24 mouse cellular contexts compared by ENCODE assay signal in the genomic region with DNA sequence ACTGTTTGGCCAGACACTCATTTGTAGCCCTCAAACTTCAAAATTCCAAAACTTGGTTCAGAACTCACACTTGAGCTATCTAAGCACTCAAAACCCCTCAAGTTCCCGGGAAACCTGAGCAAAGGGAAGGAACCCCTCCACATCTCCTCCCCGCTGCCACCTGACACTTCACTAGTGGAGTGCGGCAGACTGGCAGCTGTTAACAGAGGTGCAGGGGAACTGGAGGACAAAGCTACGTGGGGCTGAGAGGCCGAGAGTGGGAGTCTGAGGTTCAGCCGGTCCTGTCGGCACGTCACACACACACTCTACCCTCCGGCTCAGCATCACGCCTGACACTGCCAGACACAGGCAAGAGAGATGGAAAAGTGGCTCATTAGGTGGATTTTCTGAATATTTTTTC. TPM values are rescaled to one million over a fixed set of nuclear protein-coding genes. Genes with fewer than 3 reads are reported as not detected.
DNase-seq lines count a peak whose midpoint lies in the region; ATAC-seq and TF ChIP-seq lines count a peak whose summit lies in the region.
"Had no signal": no experiment of that assay in that cellular context is flagged by ENCODE, and none has a peak within 500 bp of the region (broad histone marks: within the 10 kb centered on the region; RNA-seq: fewer than 3 reads in every experiment).

No protein-coding gene starts in this region.

- no peaks in the 10 kb centered on the region for H3K79me2 ChIP-seq in heart, adult 2 months (replicated peaks; ENCODE audit: control insufficient read depth, insufficient read depth, low read length)

- no peak for TF ChIP-seq EP300 in heart, adult 2 months (IDR thresholded peaks at IDR 0.05; ENCODE audit: insufficient read depth, low read depth, low read length)

- TF ChIP-seq CTCF in heart, adult 2 months (IDR thresholded peaks at IDR 0.05): no peak

- intact Hi-C loops in heart, adult 2 months (cut with DNase I): no loop called here

- peak overlapping the region; percentile 58 to 70; a peak in 3 of 4 replicates for H3K27ac ChIP-seq in heart, embryonic 14.5 days (replicated peaks in 1 of 2; ENCODE audit: control insufficient read depth in 1 of 2, insufficient read depth in 1 of 2, low read depth in 2 of 2, low read length in 2 of 2)
- no peak overlapping the region for H3K27ac ChIP-seq in heart, adult 2 months
- H3K27ac ChIP-seq in liver, embryonic 13.5 days: no peak overlapping the region; the same call in 1 of the 2 replicates
- H3K27ac ChIP-seq in liver, embryonic 11.5 days (ENCODE audit: low read depth, low read length): no peak overlapping the region
- peak overlapping the region; percentile 87 for H3K27ac ChIP-seq in lung, embryonic 15.5 days
- H3K27ac ChIP-seq: forebrain, embryonic 10.5 days; hindbrain, postnatal 0 days; limb, embryonic 15.5 days had no signal

- no peak for TF ChIP-seq POLR2A in heart, adult 2 months (IDR thresholded peaks at IDR 0.05; ENCODE audit: insufficient read depth, low read depth, low read length)

- H3K9me3 ChIP-seq in heart, embryonic 14.5 days (ENCODE audit: control insufficient read depth, low read length): no peaks in the 10 kb centered on the region
- H3K9me3 ChIP-seq in liver, embryonic 13.5 days (replicated peaks): no peaks in the 10 kb centered on the region
- no peaks in the 10 kb centered on the region for H3K9me3 ChIP-seq in liver, embryonic 11.5 days (ENCODE audit: control insufficient read depth, low read length)
- H3K9me3 ChIP-seq in lung, embryonic 15.5 days: no peaks in the 10 kb centered on the region
- H3K9me3 ChIP-seq: forebrain, embryonic 10.5 days; limb, embryonic 15.5 days; megakaryocyte, embryonic 14.5 days had no signal

- peak overlapping the region; percentile 54; the same call in 1 of the 2 replicates for H3K9ac ChIP-seq in heart, embryonic 14.5 days (ENCODE audit: low read length)
- no peak overlapping the region for H3K9ac ChIP-seq in heart, adult 2 months (ENCODE audit: low read depth, low read length)
- H3K9ac ChIP-seq in liver, embryonic 13.5 days: peak overlapping the region; percentile 20; the same call in 1 of the 2 replicates
- no peak overlapping the region for H3K9ac ChIP-seq in liver, embryonic 11.5 days (ENCODE audit: low read depth, low read length)
- no peak overlapping the region for H3K9ac ChIP-seq in lung, embryonic 15.5 days
- H3K9ac ChIP-seq: limb, embryonic 15.5 days had no signal

- no peaks in the 10 kb centered on the region for H3K27me3 ChIP-seq in heart, embryonic 14.5 days (ENCODE audit: control insufficient read depth, insufficient read depth, low read length)
- H3K27me3 ChIP-seq in heart, adult 2 months (ENCODE audit: control insufficient read depth, insufficient read depth, low read length): no peaks in the 10 kb centered on the region
- H3K27me3 ChIP-seq in liver, embryonic 13.5 days: no peaks in the 10 kb centered on the region
- H3K27me3 ChIP-seq in liver, embryonic 11.5 days (replicated peaks; ENCODE audit: control insufficient read depth, insufficient read depth, low read length): no peaks in the 10 kb centered on the region
- H3K27me3 ChIP-seq in lung, embryonic 15.5 days: no peaks in the 10 kb centered on the region
- H3K27me3 ChIP-seq: limb, embryonic 15.5 days; megakaryocyte, embryonic 14.5 days had no signal

- WGBS in heart, embryonic 14.5 days: 17% methylated on average over 10 of the region's 10 CpGs
- 84% methylated on average over 10 of the region's 10 CpGs for WGBS in heart, adult 2 months
- 85% methylated on average over 10 of the region's 10 CpGs for WGBS in liver, embryonic 13.5 days (ENCODE audit: insufficient replicate concordance)
- 80% methylated on average over 10 of the region's 10 CpGs for WGBS in liver, embryonic 11.5 days
- 44% methylated on average over 10 of the region's 10 CpGs for WGBS in lung, embryonic 15.5 days

- no peak for DNase-seq in heart, adult 2 months
- no peak for DNase-seq in liver, embryonic 13.5 days
- no peak for DNase-seq in liver, embryonic 11.5 days (ENCODE audit: low spot score)
- DNase-seq in lung, postnatal 25 days (ENCODE audit: low spot score): peak; percentile 37
- DNase-seq: adrenal gland, postnatal 36 days; cerebellum, adult 2 months; heart, adult 11 months; kidney, postnatal 10 days; midbrain, embryonic 14.5 days; thymus, postnatal 36 days had no signal

- H3K36me3 ChIP-seq in heart, embryonic 14.5 days (ENCODE audit: control insufficient read depth, insufficient read depth, low read length): peaks cover 61% of the 10 kb centered on the region
- H3K36me3 ChIP-seq in heart, adult 2 months (ENCODE audit: control insufficient read depth, insufficient read depth, low read length): no peaks in the 10 kb centered on the region; the same call in 1 of the 2 replicates
- peaks cover 94% of the 10 kb centered on the region for H3K36me3 ChIP-seq in liver, embryonic 13.5 days
- H3K36me3 ChIP-seq in liver, embryonic 11.5 days (ENCODE audit: control insufficient read depth, insufficient read depth, low read length): peaks cover 35% of the 10 kb centered on the region
- peaks cover 58% of the 10 kb centered on the region for H3K36me3 ChIP-seq in lung, embryonic 15.5 days

- no peak for ATAC-seq in heart, embryonic 14.5 days (ENCODE audit: insufficient number of reproducible peaks, insufficient read depth, low FRiP score, low read depth)
- no peak for ATAC-seq in liver, embryonic 13.5 days (ENCODE audit: low read depth)
- no peak for ATAC-seq in liver, embryonic 11.5 days (replicated peaks; ENCODE audit: low FRiP score)
- peak; percentile 82 for ATAC-seq in lung, embryonic 15.5 days (ENCODE audit: borderline replicate concordance, extremely low read depth, low FRiP score, low TSS enrichment)
- ATAC-seq in megakaryocyte, adult 5-6 weeks (ENCODE audit: poor library complexity, severe bottlenecking): no peak
- ATAC-seq: hindbrain, postnatal 0 days; intestine, postnatal 0 days had no signal

- H3K4me2 ChIP-seq in heart, embryonic 14.5 days (ENCODE audit: low read length): peak overlapping the region; percentile 49
- no peak overlapping the region for H3K4me2 ChIP-seq in liver, embryonic 13.5 days
- H3K4me2 ChIP-seq in liver, embryonic 11.5 days: no peak overlapping the region
- peak overlapping the region; percentile 29; the same call in 1 of the 2 replicates for H3K4me2 ChIP-seq in lung, embryonic 15.5 days
- H3K4me2 ChIP-seq: limb, embryonic 15.5 days had no signal

- H3K4me1 ChIP-seq in heart, embryonic 14.5 days (ENCODE audit: control insufficient read depth in 2 of 2, insufficient read depth in 2 of 2, low read length in 2 of 2): peaks cover 47 to 63% of the 10 kb centered on the region in 2 experiments
- H3K4me1 ChIP-seq in heart, adult 2 months (ENCODE audit: control insufficient read depth, insufficient read depth, low read length): peaks cover 6% of the 10 kb centered on the region
- peaks cover 78% of the 10 kb centered on the region for H3K4me1 ChIP-seq in liver, embryonic 13.5 days (replicated peaks)
- H3K4me1 ChIP-seq in liver, embryonic 11.5 days (replicated peaks; ENCODE audit: control insufficient read depth, insufficient read depth, low read length): peaks cover 35% of the 10 kb centered on the region
- peaks cover 46% of the 10 kb centered on the region for H3K4me1 ChIP-seq in lung, embryonic 15.5 days
- H3K4me1 ChIP-seq: limb, embryonic 15.5 days had no signal

- no peak overlapping the region for H3K4me3 ChIP-seq in heart, embryonic 14.5 days (ENCODE audit: control insufficient read depth in 1 of 2, insufficient read depth in 1 of 2, low read depth in 1 of 2, low read length in 2 of 2)
- no peak overlapping the region for H3K4me3 ChIP-seq in heart, adult 2 months
- no peak overlapping the region for H3K4me3 ChIP-seq in liver, embryonic 13.5 days (replicated peaks)
- H3K4me3 ChIP-seq in liver, embryonic 11.5 days (ENCODE audit: low read depth, low read length): no peak overlapping the region
- no peak overlapping the region for H3K4me3 ChIP-seq in lung, embryonic 15.5 days
- H3K4me3 ChIP-seq: forebrain, embryonic 10.5 days; limb, embryonic 15.5 days; megakaryocyte, embryonic 14.5 days had no signal

RNA-seq across cellular contexts. Expression of a gene that starts 6.8 kb away (rescaled TPM):
- polyA plus RNA-seq in heart, embryonic 14.5 days (2014; fragmentation: Nextera tagmentation; extraction: Ambion mirVana): 9.7 and 10.4 TPM in 2 replicates
- total RNA-seq in heart, adult 2 months (2021): 10 to 100 TPM; 12.7 to 13.4 TPM
- polyA plus RNA-seq in heart, adult 2 months (2012; rRNA removed): 8.1 and 13.3 TPM in 2 replicates
- 12.3 and 13.8 TPM in 2 replicates for polyA plus RNA-seq in liver, embryonic 13.5 days (2015; fragmentation: Nextera tagmentation; extraction: Ambion mirVana)
- 15.5 and 19.3 TPM in 2 replicates for polyA plus RNA-seq in liver, embryonic 11.5 days (2014; fragmentation: Nextera tagmentation; extraction: Ambion mirVana)
- polyA plus RNA-seq in lung, embryonic 15.5 days (2015; fragmentation: Nextera tagmentation; extraction: Ambion mirVana): 15.8 and 17.2 TPM in 2 replicates
- 4.2 and 7.6 TPM in 2 replicates for total RNA-seq in megakaryocyte, adult 5-6 weeks (2015)
- 19.6 and 27.5 TPM in 2 replicates for total RNA-seq in megakaryocyte, adult 5-6 weeks (2017)

RNA-seq across cellular contexts. Expression of a gene that starts 16.1 kb away (rescaled TPM):
- polyA plus RNA-seq in heart, embryonic 14.5 days (2014; fragmentation: Nextera tagmentation; extraction: Ambion mirVana): not detected in 2 replicates
- not detected for total RNA-seq in heart, adult 2 months (2021)
- polyA plus RNA-seq in heart, adult 2 months (2012; rRNA removed): not detected in 2 replicates
- polyA plus RNA-seq in liver, embryonic 13.5 days (2015; fragmentation: Nextera tagmentation; extraction: Ambion mirVana): not detected in 2 replicates
- polyA plus RNA-seq in liver, embryonic 11.5 days (2014; fragmentation: Nextera tagmentation; extraction: Ambion mirVana): not detected in 2 replicates
- polyA plus RNA-seq in lung, embryonic 15.5 days (2015; fragmentation: Nextera tagmentation; extraction: Ambion mirVana): not detected in 2 replicates
- total RNA-seq in megakaryocyte, adult 5-6 weeks (2015): not detected in 2 replicates
- total RNA-seq in megakaryocyte, adult 5-6 weeks (2017): not detected in 2 replicates
- total RNA-seq: adrenal gland, postnatal 36 days; gastrocnemius, adult 8-10 months; hindbrain, postnatal 0 days; layer of hippocampus, adult 8-10 months; left cerebral cortex, adult 18-20 months; left cerebral cortex, postnatal 36 days had no signal
- polyA plus RNA-seq: C2C12; cerebellum, adult 2 months; forebrain, embryonic 10.5 days; hindbrain, postnatal 0 days; intestine, postnatal 0 days; limb, embryonic 15.5 days; midbrain, embryonic 14.5 days; neural tube, embryonic 14.5 days had no signal

RNA-seq across cellular contexts. Expression of a gene that starts 26.0 kb away (rescaled TPM):
- polyA plus RNA-seq in heart, embryonic 14.5 days (2014; fragmentation: Nextera tagmentation; extraction: Ambion mirVana): 5.8 and 6.3 TPM in 2 replicates
- total RNA-seq in heart, adult 2 months (2021): 1 to 10 TPM; 3.5 to 5.5 TPM
- polyA plus RNA-seq in heart, adult 2 months (2012; rRNA removed): 5.8 and 6.2 TPM in 2 replicates
- 10.5 and 10.6 TPM in 2 replicates for polyA plus RNA-seq in liver, embryonic 13.5 days (2015; fragmentation: Nextera tagmentation; extraction: Ambion mirVana)
- 20.1 and 20.5 TPM in 2 replicates for polyA plus RNA-seq in liver, embryonic 11.5 days (2014; fragmentation: Nextera tagmentation; extraction: Ambion mirVana)
- 21.6 and 22.4 TPM in 2 replicates for polyA plus RNA-seq in lung, embryonic 15.5 days (2015; fragmentation: Nextera tagmentation; extraction: Ambion mirVana)
- total RNA-seq in megakaryocyte, adult 5-6 weeks (2015): 7.5 and 8.1 TPM in 2 replicates
- total RNA-seq in megakaryocyte, adult 5-6 weeks (2017): 3.8 and 7.1 TPM in 2 replicates

RNA-seq across cellular contexts. Expression of a gene that starts 40.9 kb away (rescaled TPM):
- polyA plus RNA-seq in heart, embryonic 14.5 days (2014; fragmentation: Nextera tagmentation; extraction: Ambion mirVana): 0.92 and 1.3 TPM in 2 replicates
- 10 to 100 TPM; 22.9 TPM for total RNA-seq in heart, adult 2 months (2021)
- polyA plus RNA-seq in heart, adult 2 months (2012; rRNA removed): 18.2 and 23.5 TPM in 2 replicates
- polyA plus RNA-seq in liver, embryonic 13.5 days (2015; fragmentation: Nextera tagmentation; extraction: Ambion mirVana): 2.4 and 2.7 TPM in 2 replicates
- polyA plus RNA-seq in liver, embryonic 11.5 days (2014; fragmentation: Nextera tagmentation; extraction: Ambion mirVana): 2.7 and 3.2 TPM in 2 replicates
- polyA plus RNA-seq in lung, embryonic 15.5 days (2015; fragmentation: Nextera tagmentation; extraction: Ambion mirVana): 4.9 and 5.4 TPM in 2 replicates
- 3.1 and 5.0 TPM in 2 replicates for total RNA-seq in megakaryocyte, adult 5-6 weeks (2015)
- total RNA-seq in megakaryocyte, adult 5-6 weeks (2017): 2.8 and 6.1 TPM in 2 replicates

Comparison
In these comparisons a context has a peak if more than half of its experiments do, and no peak if none do; other contexts are left out.
1. H3K27ac ChIP-seq: peak in heart, embryonic 14.5 days (2 of 2) and lung, embryonic 15.5 days (single experiment); none in heart, adult 2 months (single experiment), liver, embryonic 13.5 days (single experiment) and liver, embryonic 11.5 days (single experiment).
2. H3K9ac ChIP-seq: peak in heart, embryonic 14.5 days (single experiment) and liver, embryonic 13.5 days (single experiment); none in heart, adult 2 months (single experiment), liver, embryonic 11.5 days (single experiment) and lung, embryonic 15.5 days (single experiment).
3. H3K4me2 ChIP-seq: peak in heart, embryonic 14.5 days (single experiment) and lung, embryonic 15.5 days (single experiment); none in liver, embryonic 13.5 days (single experiment) and liver, embryonic 11.5 days (single experiment).